15 mouse cellular contexts compared by ENCODE assay signal in genomic region chr8:95701809-95702208, GRCm38 (mm10). TPM values are rescaled to one million over a fixed set of nuclear protein-coding genes. Genes with fewer than 3 reads are reported as not detected.
DNase-seq lines count a peak whose midpoint lies in the region; ATAC-seq and TF ChIP-seq lines count a peak whose summit lies in the region.
"Had no signal": no experiment of that assay in that cellular context is flagged by ENCODE, and none has a peak within 500 bp of the region (broad histone marks: within the 10 kb centered on the region; RNA-seq: fewer than 3 reads in every experiment).

No protein-coding gene starts in this region.

- H3K36me3 ChIP-seq in forebrain, embryonic 11.5 days (ENCODE audit: control insufficient read depth, insufficient read depth, low read length) = no peaks in the 10 kb centered on the region
- H3K36me3 ChIP-seq in forebrain, embryonic 16.5 days (ENCODE audit: control insufficient read depth, insufficient read depth) = 0 out of 2 replicates have a peak, but pooled peaks cover 3% of the 10 kb centered on the region
- no peaks in the 10 kb centered on the region for H3K36me3 ChIP-seq in kidney, embryonic 15.5 days
- peaks cover 5% of the 10 kb centered on the region; the same call in 1 of the 2 replicates for H3K36me3 ChIP-seq in hindbrain, postnatal 0 days (ENCODE audit: insufficient read depth, low read length)
- H3K36me3 ChIP-seq: stomach, embryonic 15.5 days had no signal

- H3K4me1 ChIP-seq in forebrain, embryonic 11.5 days (replicated peaks; ENCODE audit: control insufficient read depth, insufficient read depth, low read length) = peaks cover 9% of the 10 kb centered on the region; the same call in 1 of the 2 replicates
- H3K4me1 ChIP-seq in forebrain, embryonic 16.5 days (replicated peaks; ENCODE audit: control insufficient read depth, insufficient read depth, low read length) = peaks cover 39% of the 10 kb centered on the region
- peaks cover 20% of the 10 kb centered on the region for H3K4me1 ChIP-seq in kidney, embryonic 15.5 days
- peaks cover 26% of the 10 kb centered on the region for H3K4me1 ChIP-seq in hindbrain, postnatal 0 days (ENCODE audit: insufficient read depth, low read length)

- no peak overlapping the region for H3K9ac ChIP-seq in forebrain, embryonic 11.5 days (ENCODE audit: low read length)
- no peak overlapping the region for H3K9ac ChIP-seq in forebrain, embryonic 16.5 days (replicated peaks; ENCODE audit: low read depth, low read length)
- no peak overlapping the region for H3K9ac ChIP-seq in kidney, embryonic 15.5 days
- H3K9ac ChIP-seq in hindbrain, postnatal 0 days (replicated peaks; ENCODE audit: low read length) = no peak overlapping the region

- no peak for ATAC-seq in forebrain, embryonic 11.5 days (replicated peaks; ENCODE audit: low FRiP score)
- ATAC-seq in forebrain, embryonic 16.5 days = no peak
- ATAC-seq in kidney, embryonic 15.5 days (replicated peaks; ENCODE audit: low FRiP score) = peak; percentile 3; the same call in 1 of the 2 replicates
- no peak for ATAC-seq in hindbrain, postnatal 0 days

- no peaks in the 10 kb centered on the region for H3K27me3 ChIP-seq in forebrain, embryonic 11.5 days (ENCODE audit: control insufficient read depth, insufficient read depth, low read length)
- H3K27me3 ChIP-seq in forebrain, embryonic 16.5 days (replicated peaks; ENCODE audit: control insufficient read depth, insufficient read depth, low read length) = no peaks in the 10 kb centered on the region; the same call in 1 of the 2 replicates
- peaks cover 37% of the 10 kb centered on the region for H3K27me3 ChIP-seq in kidney, embryonic 15.5 days
- no peaks in the 10 kb centered on the region for H3K27me3 ChIP-seq in hindbrain, postnatal 0 days (ENCODE audit: insufficient read depth, low read length)

- H3K4me2 ChIP-seq in forebrain, embryonic 11.5 days (ENCODE audit: low read depth, low read length, severe bottlenecking) = no peak overlapping the region
- no peak overlapping the region for H3K4me2 ChIP-seq in forebrain, embryonic 16.5 days (ENCODE audit: low read length)
- peak overlapping the region; percentile 98; the same call in 1 of the 2 replicates for H3K4me2 ChIP-seq in kidney, embryonic 15.5 days
- peak overlapping the region; percentile 91; the same call in 1 of the 2 replicates for H3K4me2 ChIP-seq in hindbrain, postnatal 0 days (ENCODE audit: low read depth, low read length)

- no peak for TF ChIP-seq CTCF in hindbrain, postnatal 0 days (IDR thresholded peaks at IDR 0.05; ENCODE audit: low read depth)

- H3K4me3 ChIP-seq in forebrain, embryonic 11.5 days (ENCODE audit: low read depth, low read length) = no peak overlapping the region
- no peak overlapping the region for H3K4me3 ChIP-seq in forebrain, embryonic 16.5 days (replicated peaks; ENCODE audit: low read length)
- no peak overlapping the region for H3K4me3 ChIP-seq in kidney, embryonic 15.5 days (replicated peaks)
- H3K4me3 ChIP-seq in hindbrain, postnatal 0 days (ENCODE audit: low read length) = no peak overlapping the region

- 74% methylated on average over 4 of the region's 4 CpGs for WGBS in forebrain, embryonic 11.5 days
- 59% methylated on average over 4 of the region's 4 CpGs for WGBS in forebrain, embryonic 16.5 days
- 69% methylated on average over 4 of the region's 4 CpGs for WGBS in kidney, embryonic 15.5 days
- 67% methylated on average over 4 of the region's 4 CpGs for WGBS in hindbrain, postnatal 0 days

- no peak overlapping the region for H3K27ac ChIP-seq in forebrain, embryonic 11.5 days (ENCODE audit: low read depth, low read length)
- H3K27ac ChIP-seq in forebrain, embryonic 16.5 days (ENCODE audit: low read length) = no peak overlapping the region
- no peak overlapping the region for H3K27ac ChIP-seq in kidney, embryonic 15.5 days
- H3K27ac ChIP-seq in hindbrain, postnatal 0 days = no peak overlapping the region
- H3K27ac ChIP-seq: stomach, embryonic 15.5 days had no signal

- peak; percentile 55 for DNase-seq in forebrain, embryonic 11.5 days (ENCODE audit: low spot score)
- DNase-seq in kidney, adult 11 months = no peak
- peak; percentile 58 to 62 for DNase-seq in cerebellum, postnatal 14 days
- no peak for DNase-seq in hindbrain, postnatal 0 days (ENCODE audit: low spot score)
- DNase-seq in adrenal gland, postnatal 14 days = no peak
- no peak for DNase-seq in urinary bladder, postnatal 25 days (ENCODE audit: low spot score)
- DNase-seq: adrenal gland, postnatal 25 days; heart, adult 11 months; heart, postnatal 36 days; kidney, adult 8-10 months; liver; lung, adult 2 months had no signal

- H3K9me3 ChIP-seq in forebrain, embryonic 11.5 days (ENCODE audit: control insufficient read depth, low read length) = no peaks in the 10 kb centered on the region
- H3K9me3 ChIP-seq in forebrain, embryonic 16.5 days (ENCODE audit: control insufficient read depth, low read length) = no peaks in the 10 kb centered on the region
- H3K9me3 ChIP-seq in kidney, embryonic 15.5 days (replicated peaks) = no peaks in the 10 kb centered on the region
- H3K9me3 ChIP-seq in hindbrain, postnatal 0 days (ENCODE audit: low read length) = no peaks in the 10 kb centered on the region
- H3K9me3 ChIP-seq: stomach, embryonic 15.5 days had no signal

RNA-seq across cellular contexts. Expression of gene Setd6, which starts 13.9 kb away (rescaled TPM):
- 27.5 and 30.0 TPM in 2 replicates for polyA plus RNA-seq in forebrain, embryonic 11.5 days (2014; fragmentation: Nextera tagmentation; extraction: Ambion mirVana)
- polyA plus RNA-seq in forebrain, embryonic 16.5 days (2015; fragmentation: Nextera tagmentation; extraction: Ambion mirVana) = 28.1 and 31.2 TPM in 2 replicates
- 19.7 and 19.9 TPM in 2 replicates for polyA plus RNA-seq in kidney, embryonic 15.5 days (2015; fragmentation: Nextera tagmentation; extraction: Ambion mirVana)
- 17.3 and 29.5 TPM in 2 replicates for total RNA-seq in hindbrain, postnatal 0 days (2014; rRNA removed)
- polyA plus RNA-seq in hindbrain, postnatal 0 days (2015; fragmentation: Nextera tagmentation; extraction: Ambion mirVana) = 35.8 and 38.5 TPM in 2 replicates
- total RNA-seq in adrenal gland, postnatal 14 days (2021) = 24.6 and 26.9 TPM in 2 replicates

RNA-seq across cellular contexts. Expression of gene Ndrg4, which starts 25.0 kb away (rescaled TPM):
- 33.2 and 36.7 TPM in 2 replicates for polyA plus RNA-seq in forebrain, embryonic 11.5 days (2014; fragmentation: Nextera tagmentation; extraction: Ambion mirVana)
- 221 and 296 TPM in 2 replicates for polyA plus RNA-seq in forebrain, embryonic 16.5 days (2015; fragmentation: Nextera tagmentation; extraction: Ambion mirVana)
- 16.0 and 18.8 TPM in 2 replicates for polyA plus RNA-seq in kidney, embryonic 15.5 days (2015; fragmentation: Nextera tagmentation; extraction: Ambion mirVana)
- total RNA-seq in hindbrain, postnatal 0 days (2014; rRNA removed) = 936 and 1,043 TPM in 2 replicates
- 683 and 722 TPM in 2 replicates for polyA plus RNA-seq in hindbrain, postnatal 0 days (2015; fragmentation: Nextera tagmentation; extraction: Ambion mirVana)
- 19.8 and 36.4 TPM in 2 replicates for total RNA-seq in adrenal gland, postnatal 14 days (2021)

Comparison
In these comparisons a context has a peak if more than half of its experiments do, and no peak if none do; other contexts are left out.
1. DNase-seq: peak in forebrain, embryonic 11.5 days (single experiment) and cerebellum, postnatal 14 days (2 of 2); none in kidney, adult 11 months (single experiment), hindbrain, postnatal 0 days (single experiment), adrenal gland, postnatal 14 days (single experiment) and urinary bladder, postnatal 25 days (single experiment).
2. H3K4me2 ChIP-seq: peak in kidney, embryonic 15.5 days (single experiment) and hindbrain, postnatal 0 days (single experiment); none in forebrain, embryonic 11.5 days (single experiment) and forebrain, embryonic 16.5 days (single experiment).